Mouse (Mus musculus) kidney, postnatal 0 days (tissue): Measurements from ENCODE around the gene Tm6sf2. TPM values are rescaled to one million over a fixed set of nuclear protein-coding genes. Genes with fewer than 3 reads are reported as not detected.

Source experiments
- ATAC-seq: fragments of 200-750 bp; cut with Nextera tagmentation; replicated peaks from 2 replicates; pipeline ENCODE4 v1.8.0; 2017; ENCODE audit warnings: low read depth, moderate number of reproducible peaks, moderate TSS enrichment, moderate library complexity; ENCODE audit not compliant: low FRiP score
- DNase-seq: peaks from one replicate; pipeline ENCODE4 v3.0.0-alpha.2; 2016; ENCODE audit warnings: low spot score
- H3K27ac ChIP-seq: fragments of 300-500 bp; sonication (generic); 2 replicates; pipeline ENCODE4 v1.5.1; 2014; ENCODE audit warnings: mild to moderate bottlenecking
- H3K27me3 ChIP-seq: fragments of 300-500 bp; sonication (generic); 2 replicates; pipeline ENCODE4 v1.6.1; 2014; ENCODE audit warnings: low read length, mixed read lengths; ENCODE audit not compliant: insufficient read depth
- H3K36me3 ChIP-seq: fragments of 300-500 bp; sonication (generic); 2 replicates; pipeline ENCODE4 v1.6.1; 2014; ENCODE audit warnings: low read length, mixed read lengths; ENCODE audit not compliant: insufficient read depth
- H3K4me1 ChIP-seq: fragments of 300-500 bp; sonication (generic); replicated peaks from 2 replicates; pipeline ENCODE4 v1.6.1; 2014; ENCODE audit warnings: antibody characterized with exemption, low read length, mixed read lengths; ENCODE audit not compliant: insufficient read depth
- H3K4me2 ChIP-seq: fragments of 300-500 bp; sonication (generic); 2 replicates; pipeline ENCODE4 v1.6.1; 2014; ENCODE audit warnings: mild to moderate bottlenecking, low read length, moderate library complexity, mixed read lengths
- H3K4me3 ChIP-seq: fragments of 300-500 bp; sonication (generic); replicated peaks from 2 replicates; pipeline ENCODE4 v1.5.1; 2014; ENCODE audit warnings: low read depth, low read length
- H3K9ac ChIP-seq: fragments of 300-500 bp; sonication (generic); 2 replicates; pipeline ENCODE4 v1.6.1; 2014; ENCODE audit warnings: low read depth, low read length
- H3K9me3 ChIP-seq: fragments of 300-500 bp; sonication (generic); replicated peaks from 2 replicates; pipeline ENCODE4 v1.6.1; 2016; ENCODE audit warnings: low read length, inconsistent platforms, mixed read lengths
- CTCF ChIP-seq: IDR thresholded peaks from 2 replicates; pipeline ENCODE4 v1.5.1; 2016; ENCODE audit warnings: antibody characterized with exemption, low read depth, mild to moderate bottlenecking, moderate library complexity
- WGBS: fragments of 180-500 bp; shearing (Covaris S2); extraction: QIAGEN DNeasy Blood & Tissue Kit; methylation state at CpG from one replicate; pipeline ENCODE4 v1.1.7; 2014; 5-methylcytosine and 5-hydroxymethylcytosine counted together
- polyA plus RNA-seq: library from polyadenylated mRNA; unstranded; fragments of >200 nt; fragmentation: Nextera tagmentation; extraction: Ambion mirVana; gene quantifications from 2 replicates; pipeline ENCODE4 v1.2.1, GENCODE M21; 2015

Gene Tm6sf2
- polyA plus RNA-seq, 1 experiment from 2014 or later, result 0.71 TPM

- Histone ChIP-seq H3K27ac (no peak overlapping the region), H3K9ac (no peak overlapping the region), H3K36me3 (no peaks in the 10 kb centered on the region), H3K4me1 (peaks cover 10% of the 10 kb centered on the region), H3K4me2 (no peak overlapping the region), H3K27me3 (peaks cover 74% of the 10 kb centered on the region), H3K4me3 (no peak overlapping the region), H3K9me3 (no peaks in the 10 kb centered on the region)
- DNase-seq (no peak), ATAC-seq (no peak)
- 5% methylated on average over 7 of the region's 7 CpGs for WGBS
- no peak for TF ChIP-seq CTCF
Measured at GRCm38 (mm10) chr8:70087237-70087636, 14.5 kb downstream of the Tm6sf2 start.

DNA sequence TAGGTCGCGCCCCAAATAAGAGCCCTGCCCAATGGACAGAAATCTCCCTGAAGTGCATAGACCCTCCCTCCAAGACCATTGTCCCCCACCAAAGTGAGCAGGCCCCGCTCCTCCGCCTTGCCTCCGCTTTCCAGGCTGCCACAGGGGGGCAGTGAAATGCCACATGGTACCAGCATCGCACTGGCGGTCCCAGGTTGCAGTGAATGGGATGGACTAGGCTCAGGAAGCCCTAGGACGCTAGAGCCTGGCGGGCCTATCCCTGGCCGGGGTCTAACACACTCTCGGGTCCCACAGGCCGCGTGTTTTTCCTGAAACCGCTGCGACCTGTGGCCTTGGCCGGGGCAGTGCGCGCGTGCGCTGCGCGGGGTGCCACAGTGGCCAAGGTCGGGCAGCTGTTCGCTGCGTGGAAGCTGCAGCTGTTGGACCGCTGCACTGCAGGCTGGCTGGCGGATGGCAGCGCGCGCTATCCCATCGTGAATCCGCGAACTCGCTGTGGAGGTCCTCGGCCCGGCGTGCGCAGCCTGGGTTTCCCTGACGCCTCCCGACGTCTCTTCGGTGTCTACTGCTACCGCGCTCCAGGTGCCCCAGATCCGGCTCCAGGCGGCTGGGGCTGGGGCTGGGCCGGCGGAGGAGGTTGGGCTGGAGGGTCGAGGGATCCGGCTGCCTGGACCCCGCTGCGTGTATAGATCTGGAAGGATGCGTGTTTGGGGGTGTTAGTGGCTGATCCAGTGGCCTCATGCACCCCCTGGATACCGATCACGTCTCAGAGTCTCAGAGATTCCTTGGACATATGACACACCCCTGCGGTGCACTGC, 15.3 kb downstream of the Tm6sf2 start:
- Histone ChIP-seq H3K4me2 (peak overlapping the region; percentile 49), H3K9me3 (no peaks in the 10 kb centered on the region), H3K27me3 (peaks cover 70% of the 10 kb centered on the region), H3K27ac (no peak overlapping the region), H3K9ac (no peak overlapping the region), H3K36me3 (no peaks in the 10 kb centered on the region), H3K4me1 (peaks cover 10% of the 10 kb centered on the region), H3K4me3 (peak overlapping the region; percentile 16)
- WGBS, result 4% methylated on average over 56 of the region's 56 CpGs
- peak; percentile 57 for DNase-seq
- peak; percentile 70 for TF ChIP-seq CTCF
- ATAC-seq, result peak; percentile 36; the same call in 1 of the 2 replicates

DNA sequence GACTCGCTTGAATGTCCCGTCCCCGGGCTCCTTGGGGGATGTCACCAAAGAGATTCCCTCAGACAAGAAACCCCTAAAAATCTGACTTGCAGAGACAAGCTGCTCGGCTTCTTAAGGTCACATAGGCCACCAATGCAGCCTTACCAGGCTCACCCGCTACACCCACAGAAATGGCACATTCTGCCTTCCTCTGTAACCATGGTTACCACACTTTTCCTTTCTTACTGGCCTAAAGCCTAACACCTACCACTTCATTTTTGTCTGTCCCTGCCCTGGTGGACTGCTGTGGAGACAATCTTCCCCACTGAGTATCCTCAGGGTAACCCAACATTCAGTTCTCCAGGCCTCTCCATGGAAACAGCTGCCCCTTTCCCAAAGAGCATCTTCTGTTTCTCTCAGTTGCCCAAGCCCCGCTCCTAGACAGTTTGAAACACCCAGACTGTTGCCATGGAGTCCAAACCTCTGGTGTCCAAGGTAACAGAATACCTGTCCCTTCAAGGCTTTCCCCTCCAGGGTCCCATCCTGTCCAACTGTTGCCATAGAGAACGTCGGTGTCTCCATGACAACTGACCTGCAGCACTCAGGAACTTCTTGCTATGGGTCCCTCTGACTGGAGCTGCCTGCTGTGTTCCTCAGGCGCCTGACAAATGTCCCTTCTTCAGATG, 16.7 kb downstream of the Tm6sf2 start:
- Histone ChIP-seq H3K9me3 (no peaks in the 10 kb centered on the region), H3K27ac (no peak overlapping the region), H3K4me1 (peaks cover 3% of the 10 kb centered on the region; the same call in 1 of the 2 replicates), H3K9ac (no peak overlapping the region), H3K27me3 (peaks cover 56% of the 10 kb centered on the region), H3K4me2 (no peak overlapping the region), H3K36me3 (no peaks in the 10 kb centered on the region), H3K4me3 (no peak overlapping the region)
- 68% methylated on average over 9 of the region's 9 CpGs for WGBS
- TF ChIP-seq CTCF, result no peak
- DNase-seq, result no peak
- ATAC-seq, result no peak

DNA sequence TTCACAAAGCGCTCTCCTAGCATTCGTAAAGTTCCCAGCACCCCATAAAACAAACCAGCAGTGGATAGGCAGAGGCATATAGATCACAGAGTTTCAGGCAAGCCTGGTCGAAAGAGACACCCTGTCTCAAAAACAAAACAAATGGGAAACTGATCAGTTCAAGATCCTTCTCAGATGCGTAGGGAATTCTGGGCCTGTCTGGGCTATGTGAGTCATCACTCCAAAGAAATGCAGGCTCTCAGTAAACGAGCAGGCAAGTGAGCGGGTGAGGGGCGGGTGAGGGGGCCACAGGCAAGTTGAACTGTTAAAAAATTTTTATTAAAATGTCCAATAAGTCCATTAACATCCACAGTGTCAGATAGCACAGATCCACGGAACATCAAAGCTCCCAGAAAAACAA, 20.1 kb downstream of the Tm6sf2 start:
- Histone ChIP-seq H3K4me3 (no peak overlapping the region), H3K4me1 (no peaks in the 10 kb centered on the region), H3K9me3 (no peaks in the 10 kb centered on the region), H3K4me2 (no peak overlapping the region), H3K27ac (no peak overlapping the region), H3K9ac (no peak overlapping the region), H3K36me3 (no peaks in the 10 kb centered on the region), H3K27me3 (peaks cover 24% of the 10 kb centered on the region)
- DNase-seq, result no peak
- WGBS, result 54% methylated on average over 8 of the region's 8 CpGs
- no peak for ATAC-seq
- no peak for TF ChIP-seq CTCF

GRCm38 (mm10) chr8:70099276-70099675, 26.6 kb downstream of the Tm6sf2 start:
- H3K4me2 ChIP-seq, result no peak overlapping the region
- no peaks in the 10 kb centered on the region for H3K9me3 ChIP-seq
- TF ChIP-seq CTCF, result no peak
- no peaks in the 10 kb centered on the region for H3K27me3 ChIP-seq
- H3K9ac ChIP-seq, result no peak overlapping the region
- no peak overlapping the region for H3K4me3 ChIP-seq
- DNase-seq (no peak), ATAC-seq (no peak)
- H3K36me3 ChIP-seq, result no peaks in the 10 kb centered on the region
- H3K4me1 ChIP-seq, result no peaks in the 10 kb centered on the region
- H3K27ac ChIP-seq, result no peak overlapping the region
- WGBS, result 75% methylated on average over 8 of the region's 8 CpGs

DNA sequence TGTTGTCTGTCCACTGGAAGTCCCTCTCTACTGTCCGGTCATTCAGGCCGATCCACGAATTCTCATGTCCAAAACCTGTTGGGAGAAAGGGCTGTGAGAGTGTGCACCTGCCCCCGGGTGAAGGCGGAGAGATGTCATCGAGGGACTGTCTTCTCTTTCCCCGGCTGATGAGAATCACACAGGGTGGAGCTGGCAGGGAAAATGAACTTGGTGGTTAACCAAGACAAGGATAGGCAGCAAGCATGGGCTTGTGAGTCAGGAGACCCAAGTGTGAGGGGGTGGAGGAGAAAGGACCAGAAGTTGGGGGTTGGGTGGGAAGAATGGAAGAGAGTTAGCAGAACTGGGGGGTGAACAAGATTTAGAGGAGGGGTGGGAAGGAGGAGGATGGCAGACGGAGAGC, 27.5 kb downstream of the Tm6sf2 start:
- no peaks in the 10 kb centered on the region for H3K9me3 ChIP-seq
- H3K4me1 ChIP-seq, result no peaks in the 10 kb centered on the region
- ATAC-seq, result no peak
- no peaks in the 10 kb centered on the region for H3K36me3 ChIP-seq
- H3K4me2 ChIP-seq, result no peak overlapping the region
- no peak overlapping the region for H3K27ac ChIP-seq
- no peak for DNase-seq
- WGBS, result 77% methylated on average over 8 of the region's 8 CpGs
- no peaks in the 10 kb centered on the region for H3K27me3 ChIP-seq
- H3K4me3 ChIP-seq, result no peak overlapping the region
- H3K9ac ChIP-seq, result no peak overlapping the region
- TF ChIP-seq CTCF, result no peak
